11 mouse cellular contexts compared by ENCODE assay signal in genomic region chr6:85136784-85137183, GRCm38 (mm10). TPM values are rescaled to one million over a fixed set of nuclear protein-coding genes. Genes with fewer than 3 reads are reported as not detected.
DNase-seq lines count a peak whose midpoint lies in the region; ATAC-seq and TF ChIP-seq lines count a peak whose summit lies in the region.
"Not testable (repeated sequence)": the region's sequence is repeated elsewhere in the genome, so short reads cannot be mapped to it uniquely, and the experiment has no call there.
"Had no signal": no experiment of that assay in that cellular context is flagged by ENCODE, and none has a peak within 500 bp of the region (broad histone marks: within the 10 kb centered on the region; RNA-seq: fewer than 3 reads in every experiment).

No protein-coding gene starts in this region.

- ATAC-seq in embryonic facial prominence, embryonic 15.5 days (ENCODE audit: insufficient number of reproducible peaks, low FRiP score, low TSS enrichment, low read depth); hindbrain, embryonic 14.5 days (ENCODE audit: low FRiP score); liver, embryonic 15.5 days (ENCODE audit: insufficient read depth): not testable (repeated sequence)
- peak; percentile 49 for ATAC-seq in midbrain, embryonic 13.5 days

- DNase-seq in MEL (ENCODE audit: low read depth, low spot score); heart, adult 2 months; hindbrain, embryonic 14.5 days (ENCODE audit: low spot score); layer of hippocampus, adult 2 months (ENCODE audit: low spot score in 2 of 2); spleen, adult 2 months (ENCODE audit: low read depth in 1 of 2, low spot score in 2 of 2): not testable (repeated sequence)

- TF ChIP-seq CTCF in MEL (IDR thresholded peaks at IDR 0.05 in 2 of 3, conservative IDR thresholded peaks at IDR 0.05 in 1 of 3; ENCODE audit: control insufficient read depth in 1 of 3, insufficient read depth in 1 of 3, low read depth in 2 of 3, low read length in 3 of 3, poor library complexity in 1 of 3, severe bottlenecking in 1 of 3); heart, adult 2 months (IDR thresholded peaks at IDR 0.05); layer of hippocampus, adult 2 months (conservative IDR thresholded peaks at IDR 0.05); spleen, adult 2 months (IDR thresholded peaks at IDR 0.05; ENCODE audit: extremely low read depth, insufficient read depth, insufficient read length, insufficient replicate concordance): not testable (repeated sequence)

- H3K79me2 ChIP-seq in MEL (ENCODE audit: control insufficient read depth, insufficient read depth, low read length, poor library complexity); heart, adult 2 months (replicated peaks; ENCODE audit: control insufficient read depth, insufficient read depth, low read length): not testable (repeated sequence)

- not testable (repeated sequence) for H3K4me1 ChIP-seq in MEL (ENCODE audit: control insufficient read depth in 1 of 2, insufficient read depth in 2 of 2, low read length in 2 of 2); embryonic facial prominence, embryonic 15.5 days; heart, adult 2 months (ENCODE audit: control insufficient read depth, insufficient read depth, low read length); hindbrain, embryonic 14.5 days (replicated peaks; ENCODE audit: control insufficient read depth, insufficient read depth, low read length); midbrain, embryonic 13.5 days (replicated peaks); spleen, adult 2 months (ENCODE audit: control insufficient read depth, insufficient read depth, insufficient read length)
- H3K4me1 ChIP-seq in liver, embryonic 15.5 days (replicated peaks): 0 out of 2 replicates have a peak, but pooled peaks cover 11% of the 10 kb centered on the region

- 45% methylated on average over 7 of the region's 7 CpGs for WGBS in embryonic facial prominence, embryonic 15.5 days
- 52% methylated on average over 7 of the region's 7 CpGs for WGBS in heart, adult 2 months
- 68% methylated on average over 7 of the region's 7 CpGs for WGBS in hindbrain, embryonic 14.5 days
- WGBS in liver, embryonic 15.5 days (ENCODE audit: insufficient replicate concordance): 59% methylated on average over 7 of the region's 7 CpGs
- 66% methylated on average over 7 of the region's 7 CpGs for WGBS in midbrain, embryonic 13.5 days
- WGBS in spleen, adult 2 months: 68% methylated on average over 7 of the region's 7 CpGs

- not testable (repeated sequence) for TF ChIP-seq RAD21 in MEL (IDR thresholded peaks at IDR 0.05; ENCODE audit: low read depth, low read length)

- not testable (repeated sequence) for TF ChIP-seq POLR2A in MEL (IDR thresholded peaks at IDR 0.05; ENCODE audit: control insufficient read depth in 1 of 2, insufficient read depth in 1 of 2, low read depth in 1 of 2, low read length in 2 of 2, poor library complexity in 1 of 2); heart, adult 2 months (IDR thresholded peaks at IDR 0.05; ENCODE audit: insufficient read depth, low read depth, low read length); spleen, adult 2 months (IDR thresholded peaks at IDR 0.05; ENCODE audit: low read depth, low read length)

- H3K4me3 ChIP-seq in MEL (ENCODE audit: control insufficient read depth in 1 of 2, insufficient read depth in 1 of 2, low read depth in 2 of 2, low read length in 2 of 2): peak overlapping the region; percentile 85 to 87; a peak in 3 of 4 replicates
- peak overlapping the region; percentile 82 for H3K4me3 ChIP-seq in embryonic facial prominence, embryonic 15.5 days (replicated peaks)
- peak overlapping the region; percentile 98 for H3K4me3 ChIP-seq in heart, adult 2 months
- H3K4me3 ChIP-seq in hindbrain, embryonic 14.5 days (replicated peaks; ENCODE audit: low read length): peak overlapping the region; percentile 71
- H3K4me3 ChIP-seq in layer of hippocampus, adult 2 months: peak overlapping the region; percentile 85
- peak overlapping the region; percentile 73 for H3K4me3 ChIP-seq in liver, embryonic 15.5 days (replicated peaks)
- H3K4me3 ChIP-seq in midbrain, embryonic 13.5 days (replicated peaks): peak overlapping the region; percentile 73
- H3K4me3 ChIP-seq in spleen, adult 2 months (ENCODE audit: extremely low read depth, insufficient read depth, insufficient read length): peak overlapping the region; percentile 79; the same call in 1 of the 2 replicates

- peak overlapping the region; percentile 56 for H3K4me2 ChIP-seq in embryonic facial prominence, embryonic 15.5 days (replicated peaks)
- peak overlapping the region; percentile 67 for H3K4me2 ChIP-seq in hindbrain, embryonic 14.5 days (replicated peaks)
- peak overlapping the region; percentile 86 for H3K4me2 ChIP-seq in liver, embryonic 15.5 days
- H3K4me2 ChIP-seq in midbrain, embryonic 13.5 days (replicated peaks): peak overlapping the region; percentile 71

- not testable (repeated sequence) for TF ChIP-seq EP300 in MEL (IDR thresholded peaks at IDR 0.05; ENCODE audit: low read depth in 1 of 2, low read length in 2 of 2); heart, adult 2 months (IDR thresholded peaks at IDR 0.05; ENCODE audit: insufficient read depth, low read depth, low read length)

- intact Hi-C loops in heart, adult 2 months (cut with DNase I): loop anchor here (2.0 to 5.0 kb wide), 3 partner anchors 18 to 196 kb away; partner anchors contain the start of genes Exoc6b and Sfxn5

- H3K36me3 ChIP-seq in MEL (ENCODE audit: control insufficient read depth in 1 of 2, insufficient read depth in 2 of 2, low read length in 2 of 2); heart, adult 2 months (ENCODE audit: control insufficient read depth, insufficient read depth, low read length); hindbrain, embryonic 14.5 days (replicated peaks; ENCODE audit: control insufficient read depth, insufficient read depth); liver, embryonic 15.5 days (replicated peaks); midbrain, embryonic 13.5 days; spleen, adult 2 months (ENCODE audit: control insufficient read depth, insufficient read depth, low read length): not testable (repeated sequence)
- peaks cover 18% of the 10 kb centered on the region for H3K36me3 ChIP-seq in embryonic facial prominence, embryonic 15.5 days

- H3K27me3 ChIP-seq in MEL (ENCODE audit: control insufficient read depth in 1 of 2, insufficient read depth in 2 of 2, low read length in 2 of 2); embryonic facial prominence, embryonic 15.5 days; heart, adult 2 months (ENCODE audit: control insufficient read depth, insufficient read depth, low read length); hindbrain, embryonic 14.5 days (ENCODE audit: control insufficient read depth, insufficient read depth, low read length); liver, embryonic 15.5 days; midbrain, embryonic 13.5 days; spleen, adult 2 months (ENCODE audit: control insufficient read depth, insufficient read depth, low read length): not testable (repeated sequence)

- not testable (repeated sequence) for H3K27ac ChIP-seq in MEL (ENCODE audit: control insufficient read depth, low read depth, low read length); hindbrain, embryonic 14.5 days; layer of hippocampus, adult 2 months; liver, embryonic 15.5 days (replicated peaks); midbrain, embryonic 13.5 days; spleen, adult 2 months (ENCODE audit: insufficient read depth, low read length)
- H3K27ac ChIP-seq in embryonic facial prominence, embryonic 15.5 days (replicated peaks): peak overlapping the region; percentile 96; the same call in 1 of the 2 replicates
- peak overlapping the region; percentile 96 for H3K27ac ChIP-seq in heart, adult 2 months

- H3K9me3 ChIP-seq in MEL (replicated peaks; ENCODE audit: insufficient read depth, low read length); embryonic facial prominence, embryonic 15.5 days (replicated peaks); hindbrain, embryonic 14.5 days (ENCODE audit: control insufficient read depth, low read length); liver, embryonic 15.5 days (replicated peaks); midbrain, embryonic 13.5 days: not testable (repeated sequence)

- H3K9ac ChIP-seq in MEL (ENCODE audit: control insufficient read depth, low read depth, low read length, poor library complexity, severe bottlenecking): peak overlapping the region; percentile 37; the same call in 1 of the 2 replicates
- peak overlapping the region; percentile 87; the same call in 1 of the 2 replicates for H3K9ac ChIP-seq in embryonic facial prominence, embryonic 15.5 days
- peak overlapping the region; percentile 36; the same call in 1 of the 2 replicates for H3K9ac ChIP-seq in heart, adult 2 months (ENCODE audit: low read depth, low read length)
- peak overlapping the region; percentile 71 for H3K9ac ChIP-seq in hindbrain, embryonic 14.5 days
- H3K9ac ChIP-seq in liver, embryonic 15.5 days: peak overlapping the region; percentile 72; the same call in 1 of the 2 replicates
- peak overlapping the region; percentile 80; the same call in 1 of the 2 replicates for H3K9ac ChIP-seq in midbrain, embryonic 13.5 days (replicated peaks)

RNA-seq across cellular contexts. Expression of gene Spr, which starts 0.8 kb away (rescaled TPM):
- 87.4 and 102 TPM in 2 replicates for total RNA-seq in MEL (2012; rRNA removed)
- polyA plus RNA-seq in MEL (2012; ENCODE audit: insufficient read depth in 1 of 2, insufficient read length in 2 of 2, low read depth in 1 of 2, low replicate concordance in 2 of 2, missing spikeins in 1 of 2): 100 to 1,000 TPM in 1 of 2 experiments, not detected in 1; 103 TPM
- 51.1 and 52.5 TPM in 2 replicates for polyA plus RNA-seq in embryonic facial prominence, embryonic 15.5 days (2015; fragmentation: Nextera tagmentation; extraction: Ambion mirVana)
- 10 to 100 TPM; 85.9 to 92.3 TPM for total RNA-seq in heart, adult 2 months (2021)
- polyA plus RNA-seq in heart, adult 2 months (2012; rRNA removed): 33.2 and 34.7 TPM in 2 replicates
- polyA plus RNA-seq in hindbrain, embryonic 14.5 days (2014; fragmentation: Nextera tagmentation; extraction: Ambion mirVana): 38.2 and 42.7 TPM in 2 replicates
- 10 to 100 TPM; 44.5 to 48.2 TPM for total RNA-seq in layer of hippocampus, adult 2 months (2021)
- polyA plus RNA-seq in liver, embryonic 15.5 days (2015; fragmentation: Nextera tagmentation; extraction: Ambion mirVana): 26.7 and 29.4 TPM in 2 replicates
- polyA plus RNA-seq in midbrain, embryonic 13.5 days (2015; fragmentation: Nextera tagmentation; extraction: Ambion mirVana): 19.4 and 22.2 TPM in 2 replicates
- polyA plus RNA-seq in spleen, adult 2 months (2012; rRNA removed): 10.2 and 10.3 TPM in 2 replicates

RNA-seq across cellular contexts. Expression of gene Emx1, which starts 50.5 kb away (rescaled TPM):
- not detected in 2 replicates for total RNA-seq in MEL (2012; rRNA removed)
- polyA plus RNA-seq in MEL (2012; ENCODE audit: insufficient read depth in 1 of 2, insufficient read length in 2 of 2, low read depth in 1 of 2, low replicate concordance in 2 of 2, missing spikeins in 1 of 2): not detected
- 0.21 and 0.45 TPM in 2 replicates for polyA plus RNA-seq in embryonic facial prominence, embryonic 15.5 days (2015; fragmentation: Nextera tagmentation; extraction: Ambion mirVana)
- not detected for total RNA-seq in heart, adult 2 months (2021)
- not detected in 2 replicates for polyA plus RNA-seq in heart, adult 2 months (2012; rRNA removed)
- polyA plus RNA-seq in hindbrain, embryonic 14.5 days (2014; fragmentation: Nextera tagmentation; extraction: Ambion mirVana): not detected in 2 replicates
- total RNA-seq in layer of hippocampus, adult 2 months (2021): 10 to 100 TPM; 15.9 to 20.2 TPM
- not detected in 2 replicates for polyA plus RNA-seq in liver, embryonic 15.5 days (2015; fragmentation: Nextera tagmentation; extraction: Ambion mirVana)
- polyA plus RNA-seq in midbrain, embryonic 13.5 days (2015; fragmentation: Nextera tagmentation; extraction: Ambion mirVana): 1.8 and 7.2 TPM in 2 replicates
- polyA plus RNA-seq in spleen, adult 2 months (2012; rRNA removed): not detected in 2 replicates
- total RNA-seq: gastrocnemius, postnatal 14 days; heart, postnatal 4 days; neutrophil, adult 5-6 weeks had no signal

Comparison
In these comparisons a context has a peak if more than half of its experiments do, and no peak if none do; other contexts are left out.
1. H3K9ac ChIP-seq: peak in every context shown above with its lines; median percentile 87 in embryonic facial prominence, embryonic 15.5 days; 80 in midbrain, embryonic 13.5 days; 72 in liver, embryonic 15.5 days; 71 in hindbrain, embryonic 14.5 days; 37 in MEL; 36 in heart, adult 2 months.